Mouse (Mus musculus): ENCODE data around the gene Pck1. TPM values are rescaled to one million over a fixed set of nuclear protein-coding genes. Genes with fewer than 3 reads are reported as not detected.

Gene Pck1
- total RNA-seq, 2 experiments from 2014 or later: 24.1 to 85.1 TPM

- DNase-seq: no peak
- intact Hi-C loops (cut with DNase I): no loop called here
Observed at GRCm38 (mm10) chr2:173146728-173147127, 6.1 kb upstream of the Pck1 start.

GRCm38 (mm10) chr2:173148001-173148400, 4.8 kb upstream of the Pck1 start:
- DNase-seq: no peak
- intact Hi-C loops (cut with DNase I): no loop called here

- no peak for DNase-seq
- intact Hi-C loops (cut with DNase I): no loop called here
Observed at GRCm38 (mm10) chr2:173151352-173151751, 1.5 kb upstream of the Pck1 start.

- DNase-seq: no peak
- intact Hi-C loops (cut with DNase I): no loop called here
Observed at GRCm38 (mm10) chr2:173151784-173152284, 1.0 kb upstream of the Pck1 start.

GRCm38 (mm10) chr2:173153266-173153665, 418 bp downstream of the Pck1 start:
- no peak for DNase-seq
- intact Hi-C loops (cut with DNase I): no loop called here

- intact Hi-C loops (cut with DNase I): no loop called here
- no peak for DNase-seq
Observed at GRCm38 (mm10) chr2:173154513-173154912, 1.7 kb downstream of the Pck1 start.

GRCm38 (mm10) chr2:173154962-173155361, 2.1 kb downstream of the Pck1 start:
- no peak for DNase-seq
- intact Hi-C loops (cut with DNase I): no loop called here

- intact Hi-C loops (cut with DNase I): no loop called here
- DNase-seq: no peak
Observed at GRCm38 (mm10) chr2:173155907-173156306, 3.1 kb downstream of the Pck1 start.

- intact Hi-C loops (cut with DNase I): no loop called here
- DNase-seq: no peak
Observed at GRCm38 (mm10) chr2:173156923-173157322, 4.1 kb downstream of the Pck1 start.

- DNase-seq: no peak
- intact Hi-C loops (cut with DNase I): no loop called here
Observed at GRCm38 (mm10) chr2:173157376-173157775, 4.5 kb downstream of the Pck1 start.

- intact Hi-C loops (cut with DNase I): no loop called here
Observed at GRCm38 (mm10) chr2:173157871-173158270, 5.0 kb downstream of the Pck1 start.

GRCm38 (mm10) chr2:173158390-173159055, 5.7 kb downstream of the Pck1 start:
- intact Hi-C loops (cut with DNase I): no loop called here

More at GRCm38 (mm10) chr2:173157871-173158270, 5.0 kb downstream of the Pck1 start:
- no peak for DNase-seq

GRCm38 (mm10) chr2:173159354-173160311, 6.8 kb downstream of the Pck1 start:
- peak; percentile 69 to 84 for DNase-seq
- intact Hi-C loops (cut with DNase I): loop anchor here (5.0 kb wide), 1 partner anchor 52 kb away; no protein-coding TSS in a partner anchor

More at GRCm38 (mm10) chr2:173158390-173159055, 5.7 kb downstream of the Pck1 start:
- DNase-seq: no peak

GRCm38 (mm10) chr2:173163380-173163779, 10.5 kb downstream of the Pck1 start:
- intact Hi-C loops (cut with DNase I): loop anchor here (5.0 kb wide), 1 partner anchor 56 kb away; no protein-coding TSS in a partner anchor

GRCm38 (mm10) chr2:173164358-173164757, 11.5 kb downstream of the Pck1 start:
- intact Hi-C loops (cut with DNase I): loop anchor here (2.0 to 5.0 kb wide), 2 partner anchors 18 to 57 kb away; no protein-coding TSS in a partner anchor
- DNase-seq: peak in 1 of 2 experiments; percentile 47

More at GRCm38 (mm10) chr2:173163380-173163779, 10.5 kb downstream of the Pck1 start:
- no peak for DNase-seq

GRCm38 (mm10) chr2:173164946-173165345, 12.1 kb downstream of the Pck1 start:
- intact Hi-C loops (cut with DNase I): loop anchor here (2.0 to 5.0 kb wide), 2 partner anchors 18 to 58 kb away; no protein-coding TSS in a partner anchor
- no peak for DNase-seq

GRCm38 (mm10) chr2:173165357-173165756, 12.5 kb downstream of the Pck1 start:
- intact Hi-C loops (cut with DNase I): loop anchor here (2.0 kb wide), 1 partner anchor 17 kb away; no protein-coding TSS in a partner anchor
- no peak for DNase-seq

GRCm38 (mm10) chr2:173168411-173168851, 15.6 kb downstream of the Pck1 start:
- DNase-seq: peak; percentile 53 to 65

GRCm38 (mm10) chr2:173170081-173170480, 17.2 kb downstream of the Pck1 start:
- intact Hi-C loops (cut with DNase I): no loop called here
- DNase-seq: no peak

More at GRCm38 (mm10) chr2:173168411-173168851, 15.6 kb downstream of the Pck1 start:
- intact Hi-C loops (cut with DNase I): no loop called here

GRCm38 (mm10) chr2:173170715-173171114, 17.9 kb downstream of the Pck1 start:
- intact Hi-C loops (cut with DNase I): no loop called here

GRCm38 (mm10) chr2:173171470-173171869, 18.6 kb downstream of the Pck1 start:
- DNase-seq: peak in 1 of 2 experiments; percentile 35
- intact Hi-C loops (cut with DNase I): no loop called here

More at GRCm38 (mm10) chr2:173170715-173171114, 17.9 kb downstream of the Pck1 start:
- DNase-seq: no peak
